ENCODE assay signal across 8 mouse cellular contexts in the genomic region with DNA sequence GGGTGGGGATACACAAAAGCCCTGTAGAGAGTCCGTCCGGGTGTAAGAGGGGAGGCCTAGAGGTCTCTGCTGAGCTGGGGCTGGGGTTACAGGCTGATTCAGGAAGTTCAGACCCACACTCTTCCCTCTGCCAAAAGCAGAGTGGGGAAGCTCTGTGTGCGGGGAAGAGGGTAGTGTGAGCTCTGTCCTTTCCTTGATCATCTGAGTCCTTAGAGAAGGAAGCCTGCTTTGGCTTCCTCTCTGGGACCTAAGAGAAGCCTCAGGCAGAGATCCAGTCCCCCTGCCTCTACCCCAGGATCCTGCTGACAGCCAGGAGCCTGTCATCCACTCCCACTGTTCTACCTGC. TPM values are rescaled to one million over a fixed set of nuclear protein-coding genes. Genes with fewer than 3 reads are reported as not detected.
DNase-seq lines count a peak whose midpoint lies in the region; ATAC-seq lines count a peak whose summit lies in the region.

No protein-coding gene starts in this region.

- 58% methylated on average over 3 of the region's 3 CpGs for WGBS in heart, embryonic 14.5 days
- WGBS in hindbrain, embryonic 11.5 days, result 54% methylated on average over 3 of the region's 3 CpGs
- WGBS in midbrain, embryonic 11.5 days, result 49% methylated on average over 3 of the region's 3 CpGs

- ATAC-seq in heart, embryonic 14.5 days (ENCODE audit: insufficient number of reproducible peaks, insufficient read depth, low FRiP score, low read depth), result no peak
- no peak for ATAC-seq in hindbrain, embryonic 11.5 days (ENCODE audit: low FRiP score)
- ATAC-seq in midbrain, embryonic 11.5 days (ENCODE audit: low FRiP score), result no peak

- no peaks in the 10 kb centered on the region for H3K27me3 ChIP-seq in heart, embryonic 14.5 days (ENCODE audit: control insufficient read depth, insufficient read depth, low read length)
- no peaks in the 10 kb centered on the region for H3K27me3 ChIP-seq in hindbrain, embryonic 11.5 days (ENCODE audit: control insufficient read depth, insufficient read depth, low read length)
- H3K27me3 ChIP-seq in midbrain, embryonic 11.5 days (ENCODE audit: control insufficient read depth, insufficient read depth, low read length), result no peaks in the 10 kb centered on the region

- peak overlapping the region; percentile 92 for H3K4me2 ChIP-seq in heart, embryonic 14.5 days (ENCODE audit: low read length)
- H3K4me2 ChIP-seq in hindbrain, embryonic 11.5 days (replicated peaks; ENCODE audit: low read depth, low read length), result peak overlapping the region; percentile 92
- H3K4me2 ChIP-seq in midbrain, embryonic 11.5 days, result peak overlapping the region; percentile 81

- no peaks in the 10 kb centered on the region for H3K9me3 ChIP-seq in heart, embryonic 14.5 days (ENCODE audit: control insufficient read depth, low read length)
- H3K9me3 ChIP-seq in hindbrain, embryonic 11.5 days (ENCODE audit: control insufficient read depth, low read length), result no peaks in the 10 kb centered on the region
- H3K9me3 ChIP-seq in midbrain, embryonic 11.5 days (ENCODE audit: control insufficient read depth, low read length), result no peaks in the 10 kb centered on the region

- H3K36me3 ChIP-seq in heart, embryonic 14.5 days (ENCODE audit: control insufficient read depth, insufficient read depth, low read length), result peaks cover 61% of the 10 kb centered on the region
- 0 out of 2 replicates have a peak, but pooled peaks cover 5% of the 10 kb centered on the region for H3K36me3 ChIP-seq in hindbrain, embryonic 11.5 days (ENCODE audit: control insufficient read depth, insufficient read depth, low read length)
- 0 out of 2 replicates have a peak, but pooled peaks cover 2% of the 10 kb centered on the region for H3K36me3 ChIP-seq in midbrain, embryonic 11.5 days (ENCODE audit: control insufficient read depth, insufficient read depth, low read length)

- 0 out of 4 replicates have a peak overlapping the region, but pooled peaks of 1 of the 2 experiments have one; percentile 100 for H3K27ac ChIP-seq in heart, embryonic 14.5 days (replicated peaks in 1 of 2; ENCODE audit: control insufficient read depth in 1 of 2, insufficient read depth in 1 of 2, low read depth in 2 of 2, low read length in 2 of 2)
- H3K27ac ChIP-seq in brown adipose tissue, adult 24 weeks (replicated peaks; ENCODE audit: low read depth, low read length), result peak overlapping the region; percentile 58
- peak overlapping the region; percentile 93 for H3K27ac ChIP-seq in hindbrain, embryonic 11.5 days (ENCODE audit: low read depth, low read length)
- peak overlapping the region; percentile 96 for H3K27ac ChIP-seq in midbrain, embryonic 11.5 days (ENCODE audit: low read depth, low read length)

- DNase-seq in heart, postnatal 4 days, result no peak
- no peak for DNase-seq in hindbrain, embryonic 11.5 days (ENCODE audit: low spot score)
- DNase-seq in midbrain, embryonic 11.5 days (ENCODE audit: low spot score, missing footprints), result no peak
- DNase-seq in spleen, postnatal 10 days (ENCODE audit: low spot score in 2 of 2), result no peak
- no peak for DNase-seq in c-Kit-positive CD71-positive TER-119-positive erythroid progenitor cells, embryonic 14.5 days (ENCODE audit: low spot score)
- DNase-seq in frontal cortex, postnatal 25 days (ENCODE audit: low spot score in 2 of 2), result no peak

- peak overlapping the region in 1 of 2 experiments; percentile 97; a peak in 1 of 4 replicates for H3K4me3 ChIP-seq in heart, embryonic 14.5 days (ENCODE audit: control insufficient read depth in 1 of 2, insufficient read depth in 1 of 2, low read depth in 1 of 2, low read length in 2 of 2)
- peak overlapping the region; percentile 80; the same call in 1 of the 2 replicates for H3K4me3 ChIP-seq in brown adipose tissue, adult 24 weeks (ENCODE audit: insufficient read depth, low read depth, low read length)
- peak overlapping the region; percentile 87 for H3K4me3 ChIP-seq in hindbrain, embryonic 11.5 days (ENCODE audit: low read depth, low read length)
- H3K4me3 ChIP-seq in midbrain, embryonic 11.5 days (ENCODE audit: low read depth, low read length), result peak overlapping the region; percentile 25

- peak overlapping the region; percentile 98 for H3K9ac ChIP-seq in heart, embryonic 14.5 days (ENCODE audit: low read length)
- H3K9ac ChIP-seq in hindbrain, embryonic 11.5 days (ENCODE audit: low read depth, low read length), result peak overlapping the region; percentile 75
- peak overlapping the region; percentile 77 for H3K9ac ChIP-seq in midbrain, embryonic 11.5 days (ENCODE audit: low read length)

- peaks cover 46 to 69% of the 10 kb centered on the region in 2 experiments for H3K4me1 ChIP-seq in heart, embryonic 14.5 days (ENCODE audit: control insufficient read depth in 2 of 2, insufficient read depth in 2 of 2, low read length in 2 of 2)
- peaks cover 55% of the 10 kb centered on the region for H3K4me1 ChIP-seq in brown adipose tissue, adult 24 weeks (ENCODE audit: control insufficient read depth, insufficient read depth, insufficient read length, low read length)
- peaks cover 32% of the 10 kb centered on the region for H3K4me1 ChIP-seq in hindbrain, embryonic 11.5 days (replicated peaks; ENCODE audit: control insufficient read depth, insufficient read depth, low read length)
- H3K4me1 ChIP-seq in midbrain, embryonic 11.5 days (ENCODE audit: control insufficient read depth, insufficient read depth, low read length), result peaks cover 52% of the 10 kb centered on the region

RNA-seq across cellular contexts. Expression of a gene that starts 4.8 kb away (rescaled TPM):
- polyA plus RNA-seq in heart, embryonic 14.5 days (2014; fragmentation: Nextera tagmentation; extraction: Ambion mirVana), result 23.4 TPM in 2 replicates
- total RNA-seq in heart, postnatal 4 days (2021), result 10 to 100 TPM; 50.1 to 53.8 TPM
- polyA plus RNA-seq in brown adipose tissue, adult 24 weeks (2012; ENCODE audit: insufficient read depth, insufficient read length, missing spikeins), result 12.4 and 17.4 TPM in 2 replicates
- 28.4 and 30.6 TPM in 2 replicates for polyA plus RNA-seq in hindbrain, embryonic 11.5 days (2014; fragmentation: Nextera tagmentation; extraction: Ambion mirVana)
- 28.6 and 31.7 TPM in 2 replicates for polyA plus RNA-seq in midbrain, embryonic 11.5 days (2014; fragmentation: Nextera tagmentation; extraction: Ambion mirVana)
